Mouse (Mus musculus) stomach, embryonic 15.5 days (tissue): ENCODE measurements around the gene 2410004B18Rik. TPM values are rescaled to one million over a fixed set of nuclear protein-coding genes. Genes with fewer than 3 reads are reported as not detected.

Experiments used
- ATAC-seq: fragments of 200-750 bp; cut with Nextera tagmentation; 2 replicates; pipeline ENCODE4 v1.8.0; 2017; ENCODE audit warnings: low read depth, moderate number of reproducible peaks, moderate TSS enrichment; ENCODE audit not compliant: insufficient read depth, low FRiP score
- H3K27ac ChIP-seq: fragments of 300-500 bp; sonication (generic); 2 replicates; pipeline ENCODE4 v1.5.1; 2015; ENCODE audit warnings: mild to moderate bottlenecking, inconsistent platforms
- H3K27me3 ChIP-seq: fragments of 300-500 bp; sonication (generic); replicated peaks from 2 replicates; pipeline ENCODE4 v1.6.1; 2015; ENCODE audit warnings: inconsistent platforms
- H3K36me3 ChIP-seq: fragments of 300-500 bp; sonication (generic); 2 replicates; pipeline ENCODE4 v1.6.1; 2015; ENCODE audit warnings: inconsistent platforms
- H3K4me1 ChIP-seq: fragments of 300-500 bp; sonication (generic); 2 replicates; pipeline ENCODE4 v1.6.1; 2015; ENCODE audit warnings: inconsistent platforms
- H3K4me2 ChIP-seq: fragments of 300-500 bp; sonication (generic); 2 replicates; pipeline ENCODE4 v1.6.1; 2015; ENCODE audit warnings: mild to moderate bottlenecking, inconsistent platforms
- H3K4me3 ChIP-seq: fragments of 300-500 bp; sonication (generic); replicated peaks from 2 replicates; pipeline ENCODE4 v1.5.1; 2015; ENCODE audit warnings: inconsistent platforms
- H3K9ac ChIP-seq: fragments of 300-500 bp; sonication (generic); 2 replicates; pipeline ENCODE4 v1.6.1; 2015; ENCODE audit warnings: inconsistent platforms
- H3K9me3 ChIP-seq: fragments of 300-500 bp; sonication (generic); 2 replicates; pipeline ENCODE4 v1.6.1; 2016; ENCODE audit warnings: inconsistent platforms
- WGBS: fragments of 180-500 bp; shearing (Covaris S2); methylation state at CpG from one replicate; pipeline ENCODE4 v1.1.7; 2015; 5-methylcytosine and 5-hydroxymethylcytosine counted together
- polyA plus RNA-seq: library from polyadenylated mRNA; unstranded; fragments of >200 nt; fragmentation: Nextera tagmentation; extraction: Ambion mirVana; gene quantifications from 2 replicates; pipeline ENCODE4 v1.2.1, GENCODE M21; 2015

The 2410004B18Rik gene
- polyA plus RNA-seq, 1 experiment from 2014 or later: 49.0 TPM

- H3K9ac ChIP-seq: peak overlapping the region; percentile 95
- H3K36me3 ChIP-seq: peaks cover 11% of the 10 kb centered on the region; the same call in 1 of the 2 replicates
- H3K27ac ChIP-seq: peak overlapping the region; percentile 84
- peak overlapping the region; percentile 99 for H3K4me3 ChIP-seq
- 18% methylated on average over 50 of the region's 50 CpGs for WGBS
- peak overlapping the region; percentile 80 for H3K4me2 ChIP-seq
- ATAC-seq: no peak
- peaks cover 19% of the 10 kb centered on the region for H3K4me1 ChIP-seq
- H3K27me3 ChIP-seq: no peaks in the 10 kb centered on the region
- no peaks in the 10 kb centered on the region for H3K9me3 ChIP-seq
These were observed 863 bp downstream of the 2410004B18Rik start for GRCm38 (mm10) chr3:145938405-145939349.

- H3K9ac ChIP-seq: no peak overlapping the region
These were observed 1.6 kb downstream of the 2410004B18Rik start for GRCm38 (mm10) chr3:145939402-145939801.

GRCm38 (mm10) chr3:145939971-145940370 lies 2.2 kb downstream of the 2410004B18Rik start:
- H3K4me1 ChIP-seq: peaks cover 19% of the 10 kb centered on the region
- 70% methylated on average over 4 of the region's 4 CpGs for WGBS
- no peak overlapping the region for H3K27ac ChIP-seq
- H3K4me3 ChIP-seq: peak overlapping the region; percentile 99; the same call in 1 of the 2 replicates
- H3K9ac ChIP-seq: no peak overlapping the region
- H3K27me3 ChIP-seq: no peaks in the 10 kb centered on the region
- no peak overlapping the region for H3K4me2 ChIP-seq
- no peaks in the 10 kb centered on the region for H3K9me3 ChIP-seq
- ATAC-seq: no peak
- peaks cover 19% of the 10 kb centered on the region for H3K36me3 ChIP-seq

More at GRCm38 (mm10) chr3:145939402-145939801, 1.6 kb downstream of the 2410004B18Rik start:
- H3K4me1 ChIP-seq: peaks cover 19% of the 10 kb centered on the region
- peak overlapping the region; percentile 99 for H3K4me3 ChIP-seq
- no peaks in the 10 kb centered on the region for H3K9me3 ChIP-seq
- peaks cover 14% of the 10 kb centered on the region for H3K36me3 ChIP-seq
- 81% methylated on average over 12 of the region's 12 CpGs for WGBS
- H3K27ac ChIP-seq: no peak overlapping the region
- no peaks in the 10 kb centered on the region for H3K27me3 ChIP-seq
- no peak for ATAC-seq
- peak overlapping the region; percentile 80 for H3K4me2 ChIP-seq

GRCm38 (mm10) chr3:145941971-145942370 lies 4.2 kb downstream of the 2410004B18Rik start:
- Histone ChIP-seq H3K9ac (no peak overlapping the region), H3K36me3 (peaks cover 19% of the 10 kb centered on the region), H3K27me3 (no peaks in the 10 kb centered on the region), H3K4me2 (no peak overlapping the region), H3K4me3 (no peak overlapping the region), H3K9me3 (no peaks in the 10 kb centered on the region), H3K4me1 (peaks cover 19% of the 10 kb centered on the region), H3K27ac (no peak overlapping the region)
- WGBS: 14% methylated on average over 3 of the region's 3 CpGs
- no peak for ATAC-seq

GRCm38 (mm10) chr3:145944348-145944747 lies 6.5 kb downstream of the 2410004B18Rik start:
- H3K9me3 ChIP-seq: no peaks in the 10 kb centered on the region
- WGBS: 75% methylated on average over 7 of the region's 7 CpGs

GRCm38 (mm10) chr3:145945904-145946303 lies 8.1 kb downstream of the 2410004B18Rik start:
- Histone ChIP-seq H3K27me3 (no peaks in the 10 kb centered on the region), H3K36me3 (peaks cover 13% of the 10 kb centered on the region), H3K9me3 (no peaks in the 10 kb centered on the region), H3K27ac (no peak overlapping the region), H3K4me1 (peaks cover 10% of the 10 kb centered on the region), H3K4me2 (no peak overlapping the region), H3K4me3 (no peak overlapping the region), H3K9ac (no peak overlapping the region)
- ATAC-seq: no peak
- WGBS: 86% methylated on average over 3 of the region's 3 CpGs

More at GRCm38 (mm10) chr3:145944348-145944747, 6.5 kb downstream of the 2410004B18Rik start:
- Histone ChIP-seq H3K27me3 (no peaks in the 10 kb centered on the region), H3K36me3 (peaks cover 16% of the 10 kb centered on the region), H3K4me2 (no peak overlapping the region), H3K27ac (no peak overlapping the region), H3K4me1 (peaks cover 12% of the 10 kb centered on the region), H3K4me3 (no peak overlapping the region), H3K9ac (no peak overlapping the region)
- ATAC-seq: no peak

GRCm38 (mm10) chr3:145946654-145947053 lies 8.8 kb downstream of the 2410004B18Rik start:
- Histone ChIP-seq H3K27me3 (no peaks in the 10 kb centered on the region), H3K27ac (no peak overlapping the region)
- 46% methylated on average over 2 of the region's 2 CpGs for WGBS

GRCm38 (mm10) chr3:145947539-145948204 lies 9.9 kb downstream of the 2410004B18Rik start:
- no peaks in the 10 kb centered on the region for H3K27me3 ChIP-seq
- no peak for ATAC-seq
- no peak overlapping the region for H3K4me3 ChIP-seq
- no peak overlapping the region for H3K4me2 ChIP-seq
- H3K36me3 ChIP-seq: peaks cover 13% of the 10 kb centered on the region
- 29% methylated on average over 6 of the region's 6 CpGs for WGBS
- H3K9me3 ChIP-seq: no peaks in the 10 kb centered on the region
- peaks cover 5% of the 10 kb centered on the region for H3K4me1 ChIP-seq
- no peak overlapping the region for H3K27ac ChIP-seq
- H3K9ac ChIP-seq: no peak overlapping the region

More at GRCm38 (mm10) chr3:145946654-145947053, 8.8 kb downstream of the 2410004B18Rik start:
- Histone ChIP-seq H3K9ac (no peak overlapping the region), H3K4me1 (peaks cover 5% of the 10 kb centered on the region), H3K36me3 (peaks cover 13% of the 10 kb centered on the region), H3K4me3 (no peak overlapping the region), H3K9me3 (no peaks in the 10 kb centered on the region), H3K4me2 (no peak overlapping the region)
- ATAC-seq: no peak

GRCm38 (mm10) chr3:145950034-145950814 lies 12.4 kb downstream of the 2410004B18Rik start:
- H3K36me3 ChIP-seq: no peaks in the 10 kb centered on the region
- no peaks in the 10 kb centered on the region for H3K9me3 ChIP-seq
- peaks cover 5% of the 10 kb centered on the region for H3K4me1 ChIP-seq
- no peaks in the 10 kb centered on the region for H3K27me3 ChIP-seq
- 9% methylated on average over 15 of the region's 15 CpGs for WGBS
- H3K27ac ChIP-seq: no peak overlapping the region
- H3K9ac ChIP-seq: no peak overlapping the region
- H3K4me3 ChIP-seq: peak overlapping the region; percentile 19
- ATAC-seq: peak; percentile 66
- H3K4me2 ChIP-seq: peak overlapping the region; percentile 50

- H3K27me3 ChIP-seq: no peaks in the 10 kb centered on the region
- 39% methylated on average over 5 of the region's 5 CpGs for WGBS
- H3K27ac ChIP-seq: no peak overlapping the region
These were observed 13.0 kb downstream of the 2410004B18Rik start for GRCm38 (mm10) chr3:145950815-145951130.

GRCm38 (mm10) chr3:145951287-145952165 lies 13.7 kb downstream of the 2410004B18Rik start:
- ATAC-seq: no peak
- no peaks in the 10 kb centered on the region for H3K9me3 ChIP-seq
- no peak overlapping the region for H3K27ac ChIP-seq
- H3K4me1 ChIP-seq: peaks cover 5% of the 10 kb centered on the region
- H3K27me3 ChIP-seq: no peaks in the 10 kb centered on the region
- no peak overlapping the region for H3K4me3 ChIP-seq
- no peak overlapping the region for H3K4me2 ChIP-seq
- 73% methylated on average over 17 of the region's 17 CpGs for WGBS
- no peak overlapping the region for H3K9ac ChIP-seq
- H3K36me3 ChIP-seq: no peaks in the 10 kb centered on the region

More at GRCm38 (mm10) chr3:145950815-145951130, 13.0 kb downstream of the 2410004B18Rik start:
- Histone ChIP-seq H3K4me3 (no peak overlapping the region; the same call in 1 of the 2 replicates), H3K4me1 (peaks cover 5% of the 10 kb centered on the region), H3K9me3 (no peaks in the 10 kb centered on the region), H3K4me2 (peak overlapping the region; percentile 50), H3K9ac (no peak overlapping the region), H3K36me3 (no peaks in the 10 kb centered on the region)
- no peak for ATAC-seq
